Mouse (Mus musculus) liver, embryonic 15.5 days (tissue): Measurements from ENCODE around the gene Prep. TPM values are rescaled to one million over a fixed set of nuclear protein-coding genes. Genes with fewer than 3 reads are reported as not detected.

Experiments used
- ATAC-seq: fragments of 200-750 bp; cut with Nextera tagmentation; 2 replicates; pipeline ENCODE4 v1.8.0; 2017; ENCODE audit warnings: moderate number of reproducible peaks, mild to moderate bottlenecking, moderate library complexity; ENCODE audit not compliant: insufficient read depth
- H3K27ac ChIP-seq: fragments of 300-500 bp; sonication (generic); replicated peaks from 2 replicates; pipeline ENCODE4 v1.5.1; 2015; ENCODE audit warnings: mild to moderate bottlenecking, inconsistent platforms
- H3K27me3 ChIP-seq: fragments of 300-500 bp; sonication (generic); 2 replicates; pipeline ENCODE4 v1.6.1; 2015; ENCODE audit warnings: mild to moderate bottlenecking, inconsistent platforms
- H3K36me3 ChIP-seq: fragments of 300-500 bp; sonication (generic); replicated peaks from 2 replicates; pipeline ENCODE4 v1.6.1; 2015; ENCODE audit warnings: moderate library complexity, mild to moderate bottlenecking, inconsistent platforms
- H3K4me1 ChIP-seq: fragments of 300-500 bp; sonication (generic); replicated peaks from 2 replicates; pipeline ENCODE4 v1.6.1; 2015; ENCODE audit warnings: inconsistent platforms
- H3K4me2 ChIP-seq: fragments of 300-500 bp; sonication (generic); 2 replicates; pipeline ENCODE4 v1.6.1; 2015; ENCODE audit warnings: moderate library complexity, mild to moderate bottlenecking, inconsistent platforms
- H3K4me3 ChIP-seq: fragments of 300-500 bp; sonication (generic); replicated peaks from 2 replicates; pipeline ENCODE4 v1.5.1; 2015; ENCODE audit warnings: mild to moderate bottlenecking, inconsistent platforms
- H3K9ac ChIP-seq: fragments of 300-500 bp; sonication (generic); 2 replicates; pipeline ENCODE4 v1.6.1; 2015; ENCODE audit warnings: moderate library complexity, mild to moderate bottlenecking, inconsistent platforms
- H3K9me3 ChIP-seq: fragments of 300-500 bp; sonication (generic); replicated peaks from 2 replicates; pipeline ENCODE4 v1.6.1; 2016; ENCODE audit warnings: inconsistent platforms
- WGBS: fragments of 180-500 bp; shearing (Covaris S2); methylation state at CpG from one replicate; pipeline ENCODE4 v1.1.7; 2015; ENCODE audit warnings: mixed read lengths; ENCODE audit not compliant: insufficient replicate concordance; 5-methylcytosine and 5-hydroxymethylcytosine counted together
- polyA plus RNA-seq: library from polyadenylated mRNA; unstranded; fragments of >200 nt; fragmentation: Nextera tagmentation; extraction: Ambion mirVana; gene quantifications from 2 replicates; pipeline ENCODE4 v1.2.1, GENCODE M21; 2015

The Prep gene
- polyA plus RNA-seq, 1 experiment from 2014 or later, result 8.9 TPM

DNA sequence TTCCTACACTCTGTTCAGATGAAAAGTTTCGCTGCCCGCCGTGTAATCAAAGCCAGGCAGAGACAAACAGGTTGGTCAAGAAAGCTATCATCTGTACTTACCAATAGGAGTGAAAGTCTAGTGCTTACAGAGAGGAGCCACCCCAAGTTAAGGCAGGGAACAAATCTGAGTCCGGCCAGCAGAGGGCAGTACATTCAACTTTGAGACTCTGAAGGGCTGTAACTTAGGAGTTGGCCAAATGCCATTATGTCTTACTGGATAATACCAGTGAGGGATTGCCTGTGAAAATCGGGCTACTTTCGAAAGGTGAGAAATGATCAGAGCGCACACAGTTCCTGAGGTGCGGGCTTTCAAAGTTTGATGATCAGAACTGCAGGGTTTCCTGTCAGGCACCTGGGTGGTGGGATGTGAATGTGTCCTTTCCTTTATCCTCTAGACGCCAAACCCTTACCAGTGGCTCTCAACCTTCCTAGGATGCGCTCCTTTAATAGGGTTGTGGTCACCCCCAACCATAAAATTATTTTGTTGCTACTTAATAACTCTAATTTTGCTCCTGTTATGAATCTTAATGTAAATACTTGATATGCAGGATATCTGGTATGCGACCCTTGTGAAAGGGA, 15.8 kb upstream of the Prep start:
- Histone ChIP-seq H3K9me3 (no peaks in the 10 kb centered on the region), H3K4me3 (no peak overlapping the region), H3K27ac (no peak overlapping the region), H3K4me2 (no peak overlapping the region), H3K9ac (no peak overlapping the region), H3K4me1 (peaks cover 15% of the 10 kb centered on the region), H3K27me3 (no peaks in the 10 kb centered on the region), H3K36me3 (no peaks in the 10 kb centered on the region)
- WGBS, result 45% methylated on average over 11 of the region's 11 CpGs
- ATAC-seq, result no peak

DNA sequence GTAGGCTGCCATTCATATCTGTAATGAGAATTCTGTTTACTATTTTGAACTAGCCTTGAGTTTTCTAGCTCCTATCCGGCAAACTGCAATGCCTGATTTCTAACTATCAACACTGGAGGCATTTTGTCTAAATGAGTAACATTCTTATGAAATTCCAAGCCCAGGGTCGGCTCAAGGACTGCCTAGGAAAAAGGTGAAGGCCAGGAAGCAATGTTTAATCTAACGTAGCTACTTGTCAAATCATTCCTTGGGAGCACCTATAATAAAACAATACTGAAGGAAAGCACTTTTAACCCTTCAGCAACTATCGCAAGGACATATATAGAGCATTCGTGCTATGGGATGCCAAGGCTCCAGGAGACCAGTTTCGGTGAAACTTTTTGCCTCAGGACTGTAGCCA, 8.6 kb upstream of the Prep start:
- no peak for ATAC-seq
- no peak overlapping the region for H3K27ac ChIP-seq
- WGBS, result 79% methylated on average over 6 of the region's 6 CpGs
- H3K4me2 ChIP-seq, result no peak overlapping the region
- no peaks in the 10 kb centered on the region for H3K36me3 ChIP-seq
- no peaks in the 10 kb centered on the region for H3K27me3 ChIP-seq
- no peaks in the 10 kb centered on the region for H3K4me1 ChIP-seq
- no peak overlapping the region for H3K9ac ChIP-seq
- H3K9me3 ChIP-seq, result no peaks in the 10 kb centered on the region
- H3K4me3 ChIP-seq, result no peak overlapping the region

DNA sequence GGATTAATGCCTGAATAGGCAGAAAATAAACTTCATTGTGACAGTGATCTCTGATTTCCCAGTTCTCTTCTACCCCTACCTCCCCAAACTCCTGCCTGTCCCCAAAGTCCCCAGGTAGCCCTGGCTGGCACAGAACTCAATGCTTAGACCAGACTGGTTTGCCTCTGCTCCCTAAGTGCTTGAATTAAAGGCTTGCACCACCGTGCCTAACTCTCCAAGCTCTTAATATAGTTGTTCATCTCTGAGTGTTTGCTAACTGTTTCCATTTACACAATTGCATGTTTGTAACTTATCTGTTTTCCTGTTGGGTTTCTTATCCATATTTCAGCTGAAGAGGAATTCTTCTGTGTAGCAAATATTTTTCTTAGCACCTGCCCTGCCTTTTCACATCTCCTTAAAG, 6.2 kb upstream of the Prep start:
- Histone ChIP-seq H3K4me3 (no peak overlapping the region), H3K36me3 (no peaks in the 10 kb centered on the region), H3K27ac (no peak overlapping the region), H3K9me3 (no peaks in the 10 kb centered on the region), H3K27me3 (no peaks in the 10 kb centered on the region), H3K4me1 (peaks cover 11% of the 10 kb centered on the region), H3K4me2 (no peak overlapping the region), H3K9ac (no peak overlapping the region)
- 31% methylated on average over 1 of the region's 1 CpGs for WGBS
- ATAC-seq, result no peak

DNA sequence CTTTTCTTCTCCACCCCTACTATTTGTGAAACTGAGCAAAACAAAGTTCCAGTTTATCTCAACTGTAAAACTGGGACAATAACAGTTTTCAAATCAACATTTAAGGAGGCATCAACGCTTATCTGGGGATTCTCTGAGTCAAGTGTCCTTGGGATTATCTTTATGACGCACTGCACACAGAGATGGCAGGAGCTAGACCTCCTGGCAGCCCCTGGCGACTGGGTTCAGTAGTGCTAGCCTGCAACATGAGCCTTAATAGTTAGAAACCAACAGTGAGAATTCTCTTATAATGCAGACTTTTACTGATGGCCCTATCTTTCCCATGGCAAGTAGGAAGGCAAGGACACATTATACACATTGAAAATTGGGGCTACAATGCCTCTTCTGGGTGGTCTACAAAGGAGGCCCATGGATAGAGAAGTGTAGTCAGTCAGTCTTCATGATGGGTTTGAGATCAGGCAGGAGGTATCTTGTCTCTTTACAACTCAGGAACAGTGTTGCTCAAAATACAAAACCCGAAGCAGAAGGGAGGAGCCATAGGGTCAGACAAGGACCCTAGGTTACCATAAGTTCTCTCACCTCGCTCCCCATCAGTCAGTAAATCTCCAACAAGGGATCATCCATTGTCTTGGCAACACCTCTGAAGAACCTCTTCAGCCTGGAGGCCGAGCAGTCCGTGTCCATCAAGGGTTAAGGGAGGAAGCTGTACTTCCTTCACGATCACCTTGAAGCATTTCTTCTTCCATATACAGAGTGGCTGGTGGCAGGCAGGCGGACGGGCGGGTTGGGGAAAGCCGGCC, 672 bp upstream of the Prep start:
- Histone ChIP-seq H3K27me3 (no peaks in the 10 kb centered on the region), H3K4me1 (peaks cover 63% of the 10 kb centered on the region)
- no peak; the same call in 1 of the 2 replicates for ATAC-seq

DNA sequence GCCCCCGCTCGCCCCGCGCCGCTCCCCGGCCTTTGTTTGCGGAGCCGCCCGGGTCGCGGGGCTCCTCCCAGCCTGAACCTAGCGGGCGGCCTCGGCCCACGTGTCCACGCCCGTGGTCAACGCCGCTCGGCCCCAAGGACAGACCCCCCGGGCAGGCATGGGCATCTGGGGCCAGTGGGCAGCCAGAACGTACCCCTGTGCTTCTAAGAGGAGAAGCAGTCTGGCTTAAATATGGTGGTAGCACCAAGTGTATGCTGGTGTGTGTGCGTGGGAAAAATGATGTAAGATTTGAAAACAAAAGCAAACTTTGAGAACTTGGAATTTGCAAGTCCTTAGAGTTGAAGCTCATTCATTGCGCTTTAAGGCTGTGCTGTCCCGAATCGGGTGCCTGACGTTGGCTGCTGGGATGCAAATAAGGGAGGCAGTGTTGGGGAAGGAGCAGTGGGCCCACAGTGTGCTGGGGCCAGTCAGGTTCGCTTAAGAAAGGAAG, 478 bp downstream of the Prep start:
- Histone ChIP-seq H3K9ac (peak overlapping the region; percentile 76), H3K4me1 (peaks cover 65% of the 10 kb centered on the region), H3K27me3 (no peaks in the 10 kb centered on the region), H3K4me2 (peak overlapping the region; percentile 87), H3K27ac (peak overlapping the region; percentile 61), H3K36me3 (no peaks in the 10 kb centered on the region), H3K4me3 (peak overlapping the region; percentile 81), H3K9me3 (no peaks in the 10 kb centered on the region)
- under 1% methylated on average over 28 of the region's 28 CpGs for WGBS
- peak; percentile 24 for ATAC-seq

More for the DNA sequence above, 672 bp upstream of the Prep start:
- Histone ChIP-seq H3K36me3 (no peaks in the 10 kb centered on the region), H3K9me3 (no peaks in the 10 kb centered on the region), H3K4me2 (peak overlapping the region; percentile 87), H3K9ac (peak overlapping the region; percentile 76; the same call in 1 of the 2 replicates), H3K27ac (0 out of 2 replicates have a peak overlapping the region, but pooled peaks have one; percentile 41), H3K4me3 (peak overlapping the region; percentile 81)
- WGBS, result 5% methylated on average over 12 of the region's 12 CpGs

GRCm38 (mm10) chr10:45069557-45069956, 2.6 kb downstream of the Prep start:
- WGBS, result 26% methylated on average over 6 of the region's 6 CpGs
- H3K4me1 ChIP-seq, result peaks cover 58% of the 10 kb centered on the region

DNA sequence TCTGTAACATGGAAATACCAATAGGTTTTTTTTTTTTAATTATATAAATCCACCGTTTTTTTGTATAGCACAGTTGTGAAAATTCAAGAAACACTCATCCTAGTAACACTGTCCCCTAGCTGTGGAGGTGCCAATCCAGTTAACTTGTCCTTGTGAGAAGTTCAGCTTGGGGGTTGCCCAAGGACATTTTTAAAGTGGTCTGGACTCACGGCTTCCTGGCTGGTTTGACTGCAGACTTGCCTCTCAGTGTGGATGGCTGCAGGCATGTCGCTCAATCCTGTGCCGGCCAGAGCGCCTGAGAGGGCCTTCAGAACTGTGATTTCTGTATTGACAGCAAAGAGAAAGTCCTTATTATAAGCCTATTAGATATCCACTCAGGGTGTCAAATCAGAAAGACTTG, 3.4 kb downstream of the Prep start:
- Histone ChIP-seq H3K4me2 (peak overlapping the region; percentile 35), H3K4me3 (no peak overlapping the region)
- ATAC-seq, result no peak

More at GRCm38 (mm10) chr10:45069557-45069956, 2.6 kb downstream of the Prep start:
- no peak for ATAC-seq
- Histone ChIP-seq H3K4me3 (0 out of 2 replicates have a peak overlapping the region, but pooled peaks have one; percentile 1), H3K27ac (no peak overlapping the region), H3K36me3 (peaks cover 8% of the 10 kb centered on the region; the same call in 1 of the 2 replicates), H3K27me3 (no peaks in the 10 kb centered on the region), H3K4me2 (peak overlapping the region; percentile 5; the same call in 1 of the 2 replicates), H3K9ac (no peak overlapping the region), H3K9me3 (no peaks in the 10 kb centered on the region)

DNA sequence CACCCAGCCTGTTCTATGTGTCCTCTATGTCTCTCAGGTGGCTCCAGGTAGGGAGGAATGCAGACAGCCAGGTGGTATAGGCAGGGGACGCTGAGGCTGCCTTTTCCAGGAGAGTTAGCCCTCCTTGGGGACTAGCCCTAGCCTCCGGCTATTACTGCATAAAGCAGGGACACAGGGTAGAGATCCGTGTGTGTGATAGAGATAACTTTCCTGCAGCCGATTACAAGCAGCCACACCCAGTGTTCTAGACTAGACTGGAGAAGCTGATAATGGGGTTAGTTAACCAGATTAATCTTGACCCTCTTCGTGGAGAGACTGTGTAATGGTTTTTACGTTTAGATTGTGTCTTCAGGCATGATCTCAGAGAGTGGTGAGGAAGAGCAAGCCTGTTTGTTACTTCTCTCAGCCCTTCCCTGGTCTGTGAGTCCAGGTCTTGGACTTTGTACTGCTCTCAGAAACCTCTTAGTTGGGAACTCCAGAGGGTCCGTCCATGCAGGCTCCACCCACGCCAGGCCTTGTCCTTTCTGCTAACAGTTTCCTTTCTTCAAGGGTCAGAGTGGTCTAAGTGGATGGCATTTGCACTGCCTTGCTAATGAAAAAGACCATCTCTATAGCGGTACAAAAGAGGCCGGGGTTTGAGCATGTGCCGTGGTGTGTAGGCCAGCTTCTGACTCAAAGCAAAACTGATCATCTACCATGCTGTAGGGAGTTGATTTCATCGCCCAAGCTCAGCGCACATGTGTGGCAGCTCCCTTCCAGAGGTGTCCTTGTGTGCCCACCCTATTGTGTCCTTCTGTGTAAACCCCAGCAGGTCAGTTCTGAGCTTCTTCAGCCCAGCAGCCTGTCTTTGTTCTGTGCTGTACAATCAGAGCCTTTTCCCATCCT, 4.2 kb downstream of the Prep start:
- H3K4me2 ChIP-seq, result peak overlapping the region; percentile 35
- no peaks in the 10 kb centered on the region for H3K27me3 ChIP-seq
- peaks cover 53% of the 10 kb centered on the region for H3K4me1 ChIP-seq
- peaks cover 8% of the 10 kb centered on the region; the same call in 1 of the 2 replicates for H3K36me3 ChIP-seq
- no peak overlapping the region for H3K27ac ChIP-seq
- ATAC-seq, result peak; percentile 40; the same call in 1 of the 2 replicates
- 45% methylated on average over 13 of the region's 13 CpGs for WGBS
- no peak overlapping the region for H3K4me3 ChIP-seq
- H3K9ac ChIP-seq, result no peak overlapping the region
- no peaks in the 10 kb centered on the region for H3K9me3 ChIP-seq

More for the DNA sequence above, 3.4 kb downstream of the Prep start:
- peaks cover 8% of the 10 kb centered on the region; the same call in 1 of the 2 replicates for H3K36me3 ChIP-seq
- 62% methylated on average over 5 of the region's 5 CpGs for WGBS
- H3K9ac ChIP-seq, result no peak overlapping the region
- H3K27ac ChIP-seq, result no peak overlapping the region
- no peaks in the 10 kb centered on the region for H3K9me3 ChIP-seq
- peaks cover 58% of the 10 kb centered on the region for H3K4me1 ChIP-seq
- H3K27me3 ChIP-seq, result no peaks in the 10 kb centered on the region

DNA sequence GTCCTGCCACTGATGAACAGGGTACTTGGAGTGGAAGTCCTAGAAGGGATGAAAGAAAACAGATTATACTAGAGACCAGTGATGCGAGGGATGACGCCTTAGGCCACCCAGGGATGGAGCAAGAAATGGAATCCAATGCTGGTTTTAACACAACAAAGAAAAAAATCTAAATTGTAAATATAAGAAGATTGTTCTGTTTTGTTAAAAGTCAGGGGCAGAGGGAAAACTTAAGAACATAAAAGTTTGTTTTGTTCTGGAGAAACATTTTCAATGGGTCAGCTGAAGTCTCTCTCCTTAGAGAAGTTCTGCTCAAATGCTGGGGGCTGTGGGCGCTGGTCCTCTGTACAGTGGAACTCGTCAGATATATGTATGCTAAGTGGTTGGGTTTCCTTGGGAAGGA, 5.3 kb downstream of the Prep start:
- Histone ChIP-seq H3K27me3 (no peaks in the 10 kb centered on the region), H3K4me1 (peaks cover 55% of the 10 kb centered on the region), H3K9ac (no peak overlapping the region), H3K9me3 (no peaks in the 10 kb centered on the region), H3K36me3 (peaks cover 8% of the 10 kb centered on the region; the same call in 1 of the 2 replicates), H3K4me2 (no peak overlapping the region), H3K27ac (no peak overlapping the region), H3K4me3 (no peak overlapping the region)
- WGBS, result 83% methylated on average over 4 of the region's 4 CpGs
- no peak for ATAC-seq

DNA sequence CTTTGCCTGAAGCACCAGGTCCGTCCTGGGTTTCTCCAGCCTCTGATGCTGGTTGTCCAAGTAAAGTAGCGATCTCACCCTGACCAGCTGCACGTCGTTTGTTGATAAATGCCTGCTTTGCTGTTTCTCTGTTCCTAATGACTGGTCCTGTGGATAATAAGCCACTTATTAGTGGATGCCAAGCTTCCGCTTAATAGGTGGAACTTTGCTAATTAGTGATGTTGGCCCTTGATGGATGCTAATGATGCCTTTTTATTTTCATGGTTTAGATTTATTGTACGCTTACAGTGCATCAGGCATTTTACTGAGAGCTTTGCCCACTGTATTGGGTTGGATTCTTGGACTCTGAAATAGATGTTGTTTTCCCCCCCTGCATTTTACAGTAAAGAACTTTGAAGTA, 7.5 kb downstream of the Prep start:
- H3K36me3 ChIP-seq, result peaks cover 13% of the 10 kb centered on the region; the same call in 1 of the 2 replicates
- peaks cover 41% of the 10 kb centered on the region for H3K4me1 ChIP-seq
- no peaks in the 10 kb centered on the region for H3K27me3 ChIP-seq
- no peak overlapping the region for H3K4me2 ChIP-seq
- ATAC-seq, result no peak
- no peak overlapping the region for H3K9ac ChIP-seq
- no peaks in the 10 kb centered on the region for H3K9me3 ChIP-seq
- WGBS, result 81% methylated on average over 6 of the region's 6 CpGs
- no peak overlapping the region for H3K4me3 ChIP-seq
- H3K27ac ChIP-seq, result no peak overlapping the region
